Mouse (Mus musculus): ENCODE results near the gene Kctd6.
"Not testable (repeated sequence)": the region's sequence is repeated elsewhere in the genome, so short reads cannot be mapped to it uniquely, and the experiment has no call there.

Kctd6 gene

DNA sequence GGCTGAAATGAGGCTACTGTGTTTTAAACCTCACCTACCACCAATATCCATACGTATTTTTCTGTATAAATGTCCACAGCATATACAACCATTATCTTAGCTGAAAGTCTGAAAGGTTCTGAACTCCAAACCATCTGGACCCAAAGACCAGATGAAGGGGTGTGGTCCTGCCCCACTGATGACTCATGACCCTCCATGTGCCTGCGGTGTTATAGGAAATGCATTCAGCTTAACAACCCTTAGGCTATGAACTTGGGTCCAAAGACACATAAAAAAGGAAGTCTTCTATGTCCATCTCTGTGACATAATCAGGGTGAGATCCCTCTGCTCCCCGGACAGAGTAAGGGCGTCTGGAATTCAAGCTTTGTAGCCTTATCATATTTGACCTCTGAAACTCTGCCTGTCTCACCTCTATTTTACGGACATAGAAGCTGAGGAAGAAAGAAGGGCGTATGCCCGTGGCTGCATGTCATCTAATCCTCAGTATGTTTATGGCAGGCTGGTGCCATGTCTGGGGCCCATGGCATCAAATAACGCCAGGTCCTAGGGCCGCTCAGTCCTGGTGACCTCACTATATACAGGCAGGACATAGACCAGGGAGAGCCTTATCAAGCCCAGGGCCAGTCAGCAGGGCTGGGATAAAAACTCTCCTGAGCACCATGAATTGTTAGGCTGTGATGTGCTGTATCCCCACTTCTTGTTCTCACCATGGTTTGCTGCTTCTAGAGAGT lies 36.4 kb downstream of the Kctd6 start:
- DNase-seq (ENCODE audit: low read depth, low spot score), result no peak

DNA sequence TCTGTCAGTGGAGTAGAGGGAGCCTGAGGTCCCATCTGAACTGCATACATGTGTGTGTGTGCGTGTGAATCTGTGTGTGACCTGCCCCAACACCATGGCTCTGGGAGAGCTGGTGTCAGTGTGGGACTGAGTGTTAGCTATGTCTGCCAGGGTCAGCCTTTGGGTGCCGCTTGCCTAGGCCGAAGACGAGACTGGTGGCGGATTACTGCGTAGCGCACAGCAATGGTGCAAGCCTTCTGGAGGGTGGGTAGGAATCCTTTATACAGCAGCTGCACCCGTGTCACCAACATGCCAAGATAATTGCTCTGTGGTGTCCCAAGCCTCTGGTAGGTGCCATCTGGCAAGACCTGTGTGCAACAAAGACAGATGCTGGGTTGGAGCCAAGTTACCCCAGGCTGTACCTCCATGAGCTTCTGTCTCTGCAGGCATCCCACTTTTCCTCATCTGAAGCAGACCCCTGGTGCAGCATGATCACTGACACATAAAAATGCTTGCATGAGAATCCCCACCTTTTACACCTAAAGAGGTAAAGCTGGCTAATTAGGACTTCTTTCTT lies 37.5 kb downstream of the Kctd6 start:
- no peak for DNase-seq (ENCODE audit: low read depth, low spot score)

DNA sequence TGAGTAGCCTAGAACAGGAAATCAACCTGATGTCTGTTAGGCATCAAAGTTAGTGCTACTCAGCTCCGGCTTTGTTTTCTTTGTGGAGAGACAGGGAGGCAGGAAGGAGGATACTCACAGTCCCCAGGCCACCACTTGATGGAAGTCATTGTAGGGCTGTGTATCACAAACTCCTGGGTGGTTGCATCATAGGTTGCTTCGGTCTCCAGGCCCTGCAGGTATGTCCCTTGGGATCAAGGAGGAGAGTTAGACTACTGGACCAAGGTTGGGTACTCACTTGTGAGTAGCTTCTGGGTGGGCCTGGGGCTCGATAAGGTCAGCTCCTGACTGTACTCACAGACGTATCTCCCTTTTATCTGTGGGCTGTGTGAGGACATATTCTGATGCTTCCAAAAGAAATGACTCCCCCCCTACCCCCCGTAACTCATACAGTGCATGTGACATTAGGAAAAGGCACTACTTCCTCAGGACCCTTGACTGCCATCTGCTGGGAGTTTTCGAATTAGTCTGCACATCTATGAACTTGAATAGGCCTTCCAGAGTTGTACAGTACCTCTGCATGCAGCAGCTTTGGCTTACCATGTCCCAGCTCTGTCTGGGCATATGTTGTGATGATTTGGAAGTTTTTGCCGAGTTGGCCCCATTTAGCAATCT lies 41.3 kb downstream of the Kctd6 start:
- DNase-seq (ENCODE audit: low read depth, low spot score), result no peak

DNA sequence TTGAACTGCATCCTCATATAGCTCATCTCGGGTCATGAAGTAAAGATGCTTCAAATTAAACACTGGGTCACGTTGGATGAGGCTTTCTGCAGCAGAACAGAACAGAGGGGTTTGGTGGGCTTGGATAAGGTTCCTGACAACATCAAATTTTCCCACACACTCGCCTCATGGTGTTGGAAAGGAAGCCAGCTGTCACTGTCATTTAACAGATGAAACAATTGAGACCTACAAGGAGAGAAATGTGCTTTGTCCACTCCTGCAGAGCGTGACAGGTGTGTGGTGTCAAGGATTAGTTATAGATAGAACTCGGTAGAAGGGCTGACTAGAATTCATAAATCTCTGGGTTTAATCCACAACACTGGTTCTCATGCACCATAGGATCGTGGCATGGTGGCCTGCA lies 42.1 kb downstream of the Kctd6 start:
- no peak for DNase-seq (ENCODE audit: low read depth, low spot score)

DNA sequence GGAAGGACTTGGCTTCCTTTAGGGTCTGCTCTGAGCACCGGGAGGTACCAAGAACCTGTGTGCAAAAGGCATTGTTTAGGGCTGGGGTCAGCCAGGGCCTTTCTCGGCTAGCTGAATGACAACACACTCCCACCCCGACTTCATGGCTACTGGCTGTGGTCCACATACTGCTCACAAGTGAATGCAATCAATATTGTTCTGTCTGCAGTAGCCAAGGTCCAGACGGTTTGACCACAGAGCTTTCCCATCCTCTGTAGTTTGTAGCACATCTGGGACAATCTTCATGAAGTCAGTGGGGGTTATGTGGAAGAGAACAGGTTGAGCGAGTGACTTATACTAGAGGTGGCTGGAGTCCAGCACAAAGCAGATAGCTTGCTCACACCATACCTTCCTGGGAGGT lies 42.9 kb downstream of the Kctd6 start:
- DNase-seq (ENCODE audit: low read depth, low spot score), result no peak

DNA sequence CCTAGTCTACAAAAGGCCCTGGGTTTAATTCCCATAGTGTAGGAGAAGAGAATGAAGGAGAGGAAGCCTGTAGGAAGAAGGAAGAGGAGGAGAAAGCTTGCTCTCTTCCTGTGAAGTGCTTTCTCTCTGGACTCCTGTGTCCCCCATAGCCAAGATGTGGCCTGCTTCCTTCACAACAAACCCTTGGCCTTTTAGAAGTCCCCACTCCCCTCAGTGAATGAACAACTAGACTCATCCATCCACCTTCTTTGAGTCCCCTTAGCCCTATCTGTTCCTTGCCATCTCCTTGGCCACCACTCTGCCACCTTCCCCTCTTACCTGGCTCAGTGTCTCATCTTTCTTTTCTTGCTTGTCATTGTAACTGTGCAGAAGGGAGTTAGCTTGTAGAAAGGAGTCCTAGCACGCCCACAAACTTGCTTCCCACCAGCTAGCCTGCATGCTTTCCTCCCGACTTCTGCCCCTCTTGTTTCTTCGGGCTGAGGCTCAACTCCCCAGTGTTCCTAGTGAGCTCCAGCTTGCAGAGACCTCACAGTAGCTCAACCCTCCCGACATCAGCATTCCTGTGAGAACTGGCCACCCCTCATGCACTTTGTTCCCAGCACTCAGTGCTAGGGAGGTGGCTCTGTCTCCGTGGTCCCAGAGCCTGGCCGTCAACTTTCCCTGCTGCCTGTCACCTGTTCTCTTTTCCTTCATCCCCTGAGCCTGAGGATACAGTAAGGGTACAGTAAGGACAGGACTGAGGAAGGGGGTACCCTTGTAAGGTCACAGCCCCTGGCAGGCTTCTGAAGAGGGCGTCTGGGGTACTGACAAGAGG lies 43.8 kb downstream of the Kctd6 start:
- DNase-seq (ENCODE audit: low read depth, low spot score), result no peak

DNA sequence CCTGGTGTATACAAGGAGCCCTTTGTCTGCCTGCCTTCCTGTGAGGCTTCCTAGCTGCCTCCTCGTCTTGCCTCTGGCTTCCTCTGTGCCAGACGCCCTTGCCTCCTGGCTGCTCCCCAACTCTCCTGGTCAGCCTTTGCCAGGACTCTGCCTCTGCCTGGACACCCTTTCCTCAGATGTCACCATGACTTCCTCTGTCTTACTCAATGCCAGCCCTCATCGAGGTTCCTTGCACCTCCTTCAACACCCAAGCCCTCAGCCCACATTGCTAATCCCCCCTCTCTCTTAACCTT lies 44.3 kb downstream of the Kctd6 start:
- no peak for DNase-seq (ENCODE audit: low read depth, low spot score)

DNA sequence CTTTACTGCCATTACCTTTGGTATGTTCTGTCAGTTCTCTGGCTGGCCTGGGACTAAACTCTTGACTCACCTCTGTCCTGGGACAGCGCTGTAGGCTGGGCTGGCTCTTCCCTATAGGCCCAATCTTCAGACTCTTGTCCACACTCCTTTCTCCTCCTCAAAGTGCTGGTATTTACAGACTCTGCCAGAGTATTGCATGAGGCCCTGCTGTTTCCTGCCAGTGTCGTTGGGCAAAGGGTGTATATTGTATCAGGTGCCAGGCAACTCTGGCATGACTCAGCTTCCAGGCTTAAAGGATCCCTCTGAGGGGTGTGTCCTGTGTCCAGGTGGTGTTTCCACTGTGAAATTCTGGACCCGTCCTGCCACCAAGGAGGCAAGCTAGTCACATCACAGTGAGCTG lies 44.8 kb downstream of the Kctd6 start:
- no peak for DNase-seq (ENCODE audit: low read depth, low spot score)

DNA sequence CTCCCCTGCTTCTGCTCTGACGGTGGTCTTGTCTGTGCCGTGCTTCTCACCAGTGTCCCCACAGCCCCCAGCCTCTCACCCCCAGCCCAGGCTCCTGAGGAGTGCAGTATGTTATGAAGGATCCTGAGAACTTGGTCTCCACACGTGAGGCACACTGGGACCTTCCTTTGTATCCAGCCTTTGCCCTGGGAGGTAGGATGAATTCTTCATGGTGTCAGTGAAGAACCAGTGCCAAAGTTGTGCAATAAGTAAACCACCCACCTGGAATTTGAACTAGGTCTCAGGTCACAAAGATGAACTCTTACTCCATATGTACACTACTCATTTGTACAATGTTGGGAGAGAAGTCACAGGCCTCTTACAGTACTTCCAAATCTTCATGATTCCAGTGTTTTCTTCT lies 45.2 kb downstream of the Kctd6 start, which contains the start of gene Acox2:
Acox2 (minus strand) TSS at position 188 of the 400 bp plus-strand sequence.
- DNase-seq (ENCODE audit: low read depth, low spot score), result no peak

DNA sequence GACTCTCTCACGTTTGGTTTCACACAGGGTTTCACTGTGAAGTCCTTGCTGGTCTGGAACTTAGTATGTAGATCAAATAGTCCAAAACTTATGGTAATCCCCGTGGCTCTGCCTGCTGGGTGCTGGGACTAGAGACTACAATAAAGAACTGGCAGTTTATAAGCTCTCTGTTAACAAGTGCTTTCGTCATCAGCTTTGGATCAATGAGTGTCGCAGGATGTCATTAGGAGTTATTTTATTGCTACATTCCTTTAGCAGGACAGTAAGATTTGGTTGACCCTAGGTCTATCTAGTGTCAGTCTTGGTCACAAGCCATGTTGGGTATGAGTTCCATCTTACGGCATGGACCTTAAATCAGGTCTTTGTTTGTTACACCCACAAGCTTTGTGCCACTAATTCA lies 46.3 kb downstream of the Kctd6 start:
- no peak for DNase-seq (ENCODE audit: low read depth, low spot score)

DNA sequence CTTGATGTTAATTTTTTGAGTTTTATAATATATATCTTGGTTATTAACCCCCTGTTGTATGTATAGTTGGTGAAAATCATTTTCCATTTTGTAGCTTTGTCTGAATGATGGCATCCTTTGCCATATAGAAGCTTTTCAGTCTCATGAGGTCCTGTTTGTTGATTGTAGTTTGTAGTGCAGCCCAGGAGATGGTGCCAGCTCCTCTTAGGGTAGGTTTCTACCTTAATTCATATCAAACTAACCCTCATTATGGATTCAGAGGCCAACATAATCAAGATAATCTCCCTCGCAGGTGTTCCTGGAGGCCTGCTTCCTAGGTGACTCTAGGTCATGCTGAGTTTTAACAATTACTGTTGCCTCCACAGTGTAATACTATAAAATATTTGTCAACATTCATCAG lies 48.3 kb downstream of the Kctd6 start:
- no peak for DNase-seq (ENCODE audit: low read depth, low spot score)

DNA sequence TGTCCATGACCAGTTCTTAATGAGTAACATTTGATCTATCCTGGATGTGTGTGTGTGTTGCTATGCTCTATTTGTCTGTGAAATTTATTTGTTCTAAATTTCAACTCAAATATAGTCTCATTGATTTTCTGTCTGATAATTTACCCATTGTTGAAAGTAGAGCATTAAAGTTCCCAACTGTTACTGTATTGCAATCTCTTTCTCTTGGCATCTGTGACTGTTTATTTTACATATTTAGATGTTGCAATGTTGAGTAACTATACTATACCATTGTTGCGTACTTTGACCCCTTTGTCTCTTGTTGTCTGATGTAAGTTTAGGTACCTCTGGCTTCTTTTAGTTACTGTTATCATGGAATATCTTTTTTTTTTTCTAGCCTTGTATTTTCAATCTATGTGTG lies 50.4 kb downstream of the Kctd6 start:
- DNase-seq (ENCODE audit: low read depth, low spot score), result no peak

DNA sequence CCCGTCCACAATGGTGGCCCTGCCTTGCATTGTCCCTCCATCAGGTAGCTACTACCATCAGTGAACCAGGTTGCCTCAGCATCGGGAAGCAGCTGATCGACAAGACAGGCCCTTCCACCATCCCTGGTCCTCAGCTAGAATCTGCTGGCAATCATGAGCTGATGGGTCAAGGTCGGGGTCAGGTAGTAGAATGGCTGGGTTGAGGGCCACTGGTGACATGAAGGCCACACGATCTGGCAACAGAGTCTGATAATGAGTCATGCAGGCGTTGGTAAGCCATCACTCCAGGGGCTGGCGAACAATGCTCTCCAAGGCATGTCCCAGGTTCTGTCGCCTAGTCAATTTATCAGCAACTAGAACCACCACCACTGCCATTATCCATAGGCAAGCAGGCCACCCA lies 57.3 kb downstream of the Kctd6 start:
- DNase-seq (ENCODE audit: low read depth, low spot score), result not testable (repeated sequence)
